Mouse (Mus musculus) gastrocnemius, postnatal 36 days (tissue): ENCODE results near the gene Gng13. TPM values are rescaled to one million over a fixed set of nuclear protein-coding genes. Genes with fewer than 3 reads are reported as not detected.

ENCODE experiments used
- microRNA-seq, 2 experiments: library from miRNA; unstranded; fragments of <30 nt; microRNA quantifications; one replicate each; pipeline ENCODE4 v1.2.0; 2021
- total RNA-seq, 2 experiments: library from RNA; stranded (reverse); gene quantifications; 2 replicates each; pipeline ENCODE4 v1.2.3; 2021

Gene Gng13
- total RNA-seq, 2 experiments from 2014 or later, result not detected

Small RNA genes within 50 kb of the gene (microRNA-seq; reads per million reads assigned to microRNA genes)
- gene Gm25083, result 0 reads per million in 2 experiments

Other genes with a start within 250 kb of the Gng13 start
- not detected for gene Sstr5, start 219.9 kb upstream of the Gng13 start, total RNA-seq
- gene Sox8, start 146.5 kb upstream of the Gng13 start, total RNA-seq, result 1 to 10 TPM; 1.9 to 2.0 TPM
- gene Lmf1, start 138.1 kb upstream of the Gng13 start, total RNA-seq, result 10 to 100 TPM; 13.1 to 13.9 TPM
- gene Chtf18, start 10.2 kb downstream of the Gng13 start, total RNA-seq, result under 1 TPM; 0.41 to 0.49 TPM
- gene Rpusd1, start 10.5 kb downstream of the Gng13 start, total RNA-seq, result 1 to 10 TPM; 2.5 to 3.1 TPM
- not detected for gene Mslnl, start 18.9 kb downstream of the Gng13 start, total RNA-seq
- gene Msln, start 37.2 kb downstream of the Gng13 start, total RNA-seq, result under 1 TPM in 1 of 2 experiments, not detected in 1; 0.44 TPM
- 10 to 100 TPM; 26.0 to 30.5 TPM for gene Narfl, start 56.6 kb downstream of the Gng13 start, total RNA-seq
- gene Haghl, start 68.5 kb downstream of the Gng13 start, total RNA-seq, result 10 to 100 TPM in 1 of 2 experiments, 1 to 10 TPM in 1; 8.7 to 10.1 TPM
- not detected for gene Ccdc78, start 69.4 kb downstream of the Gng13 start, total RNA-seq
- 10 to 100 TPM; 34.8 to 38.9 TPM for gene Fam173a, start 75.7 kb downstream of the Gng13 start, total RNA-seq
- not detected for gene AC134908.4, start 78.5 kb downstream of the Gng13 start, total RNA-seq
- gene Metrn, start 80.0 kb downstream of the Gng13 start, total RNA-seq, result 10 to 100 TPM; 48.4 to 50.8 TPM
- 1 to 10 TPM; 1.2 to 1.5 TPM for gene Fbxl16, start 91.9 kb downstream of the Gng13 start, total RNA-seq
- gene Wdr24, start 106.5 kb downstream of the Gng13 start, total RNA-seq, result 1 to 10 TPM; 8.9 to 9.3 TPM
- gene Jmjd8, start 111.7 kb downstream of the Gng13 start, total RNA-seq, result 10 to 100 TPM; 13.4 to 13.6 TPM
- 10 to 100 TPM; 85.4 to 86.0 TPM for gene Stub1, start 116.2 kb downstream of the Gng13 start, total RNA-seq
- 10 to 100 TPM; 23.2 to 27.7 TPM for gene Rhbdl1, start 120.1 kb downstream of the Gng13 start, total RNA-seq
- 10 to 100 TPM; 18.6 to 19.2 TPM for gene Gm20683, start 124.6 kb downstream of the Gng13 start, total RNA-seq
- 10 to 100 TPM; 63.4 to 68.4 TPM for gene Rhot2, start 127.7 kb downstream of the Gng13 start, total RNA-seq
- 1 to 10 TPM in 1 of 2 experiments, under 1 TPM in 1; 0.39 to 1.6 TPM for gene Wdr90, start 144.3 kb downstream of the Gng13 start, total RNA-seq
- 100 to 1,000 TPM in 1 of 2 experiments, 10 to 100 TPM in 1; 87.2 to 102 TPM for gene Mcrip2, start 151.6 kb downstream of the Gng13 start, total RNA-seq
- 10 to 100 TPM; 28.9 to 32.2 TPM for gene Mettl26, start 157.9 kb downstream of the Gng13 start, total RNA-seq
- under 1 TPM; 0.59 to 0.69 TPM for gene Wfikkn1, start 163.7 kb downstream of the Gng13 start, total RNA-seq
- 10 to 100 TPM in 1 of 2 experiments, 1 to 10 TPM in 1; 8.5 to 10.8 TPM for gene Rab40c, start 202.6 kb downstream of the Gng13 start, total RNA-seq
- 10 to 100 TPM; 24.1 to 27.4 TPM for gene Pigq, start 227.8 kb downstream of the Gng13 start, total RNA-seq
- gene Nhlrc4, start 227.8 kb downstream of the Gng13 start, total RNA-seq, result not detected
- gene A930017K11Rik, start 235.4 kb downstream of the Gng13 start, total RNA-seq, result not detected